Mouse (Mus musculus): ENCODE results near the gene Rnf215.
"Not testable (repeated sequence)": the region's sequence is repeated elsewhere in the genome, so short reads cannot be mapped to it uniquely, and the experiment has no call there.

Rnf215 gene

DNA sequence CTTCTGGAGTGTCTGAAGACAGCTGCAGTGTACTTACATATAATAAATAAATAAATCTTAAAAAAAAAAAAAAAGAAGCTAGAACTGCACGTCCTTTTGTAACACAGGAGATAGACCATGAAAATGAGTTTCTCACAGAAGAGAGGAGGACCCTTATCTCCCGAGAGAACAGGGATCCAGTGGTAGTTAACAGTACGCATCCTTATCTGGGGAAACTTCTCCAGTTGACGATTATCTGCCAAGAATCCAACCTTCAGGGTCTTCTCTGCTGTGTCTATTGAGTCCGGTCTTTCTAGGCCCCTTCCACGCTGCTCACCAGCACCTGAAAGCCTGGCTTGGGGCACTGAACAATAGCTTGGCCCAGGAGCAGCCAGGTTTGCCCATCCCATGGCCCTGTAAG is 21.0 kb upstream of the Rnf215 start:
- DNase-seq = no peak

DNA sequence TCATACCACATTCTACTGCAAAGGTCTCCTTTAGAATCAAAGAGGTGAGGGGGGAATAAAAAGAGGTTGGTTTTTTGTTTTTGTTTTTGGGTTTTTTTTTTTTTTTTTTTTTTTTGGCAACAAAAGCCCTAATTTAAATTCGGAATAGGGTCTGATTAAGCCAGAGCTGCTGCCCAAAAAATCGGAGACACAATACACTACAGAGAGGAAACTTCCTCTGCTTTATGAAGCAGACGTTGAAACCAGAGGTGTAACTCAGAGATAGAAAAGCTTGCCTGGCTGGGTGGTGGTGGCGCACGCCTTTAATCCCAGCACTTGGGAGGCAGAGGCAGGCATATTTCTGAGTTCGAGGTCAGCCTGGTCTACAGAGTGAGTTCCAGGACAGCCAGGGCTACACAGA is 20.5 kb upstream of the Rnf215 start:
- DNase-seq = not testable (repeated sequence)

DNA sequence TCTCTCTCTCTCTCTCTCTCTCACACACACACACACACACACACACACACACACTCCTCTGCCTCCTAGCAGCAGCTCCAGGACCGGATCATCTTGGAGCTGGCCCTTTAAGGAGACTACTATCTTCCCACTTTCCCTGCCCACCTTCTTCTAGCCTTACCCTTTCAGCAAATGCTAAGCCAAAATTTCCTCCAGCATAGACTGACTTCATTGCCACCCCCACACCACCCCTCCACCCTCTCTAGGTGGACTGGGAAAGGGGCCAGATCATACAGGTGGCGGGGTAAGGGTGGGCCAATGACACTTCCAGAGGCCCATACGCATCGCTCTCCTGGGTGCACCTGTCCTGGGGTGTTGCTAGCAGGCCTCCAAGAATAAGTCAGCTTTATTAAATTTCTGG is 19.6 kb upstream of the Rnf215 start:
- DNase-seq = no peak

DNA sequence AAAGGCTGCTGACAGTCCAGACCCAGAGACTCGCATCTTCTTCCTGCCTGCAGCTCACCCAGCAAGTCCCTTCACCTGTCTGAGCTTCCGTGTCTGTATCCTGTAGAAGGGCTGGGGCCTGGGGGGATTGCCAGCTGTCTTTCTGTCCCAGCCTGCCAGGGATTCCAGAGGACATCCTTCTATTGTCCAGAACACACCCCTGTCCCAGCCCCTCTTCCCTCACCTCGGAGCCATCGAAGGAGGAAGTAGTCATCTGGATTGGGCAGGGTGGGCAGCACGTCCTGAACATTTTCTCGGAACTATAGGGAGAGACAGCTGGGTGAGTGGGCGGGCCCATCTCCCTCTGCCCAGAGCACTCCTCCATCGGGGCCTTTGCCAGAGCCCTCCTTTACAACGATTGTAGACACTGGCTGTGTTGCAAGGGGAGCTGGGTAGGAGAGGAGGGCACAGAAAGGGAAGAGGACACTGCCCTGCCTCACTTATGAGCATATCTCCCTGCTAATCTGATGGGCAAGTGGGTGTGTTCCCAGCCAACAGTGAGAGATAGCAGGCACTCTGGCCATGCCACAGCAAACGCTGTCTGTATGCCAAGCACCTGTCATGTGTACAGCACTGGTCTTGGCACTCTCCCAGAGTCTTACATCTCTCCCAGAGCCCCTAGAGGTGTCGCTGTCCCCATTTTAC is 18.4 kb upstream of the Rnf215 start:
- DNase-seq = no peak

DNA sequence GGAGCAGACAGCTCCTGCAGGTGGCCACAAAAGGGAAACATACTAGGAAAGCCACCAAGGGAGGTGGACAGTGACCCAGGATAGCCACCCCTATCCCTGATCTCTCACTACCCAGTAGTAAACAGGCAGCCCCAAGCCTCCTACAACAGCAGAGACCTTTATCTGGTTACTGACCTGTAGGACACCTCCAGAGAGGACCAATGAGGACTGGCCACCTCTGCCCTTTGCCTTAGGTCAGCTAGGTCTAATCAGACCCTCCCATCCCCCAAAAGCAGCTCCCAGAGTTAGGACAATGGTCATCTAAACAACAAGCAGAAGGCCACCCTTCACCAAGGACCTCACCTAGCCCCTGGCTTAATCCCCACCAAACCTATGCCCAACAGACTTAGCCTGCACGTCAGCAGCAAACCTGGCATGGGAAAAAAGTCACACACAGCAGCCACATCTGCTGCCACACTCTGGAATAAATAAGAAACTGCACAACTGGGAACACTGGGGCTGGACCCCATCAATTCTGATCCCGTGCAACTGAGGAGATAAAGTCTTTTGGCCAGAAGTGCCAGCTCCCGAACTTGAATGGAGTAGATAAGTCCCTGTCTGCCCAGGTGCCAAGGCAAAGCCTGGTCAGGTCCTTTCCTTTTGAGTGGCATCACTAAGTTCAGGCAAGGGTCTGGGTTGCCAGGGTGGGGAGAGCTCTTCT is 17.5 kb upstream of the Rnf215 start:
- no peak for DNase-seq

DNA sequence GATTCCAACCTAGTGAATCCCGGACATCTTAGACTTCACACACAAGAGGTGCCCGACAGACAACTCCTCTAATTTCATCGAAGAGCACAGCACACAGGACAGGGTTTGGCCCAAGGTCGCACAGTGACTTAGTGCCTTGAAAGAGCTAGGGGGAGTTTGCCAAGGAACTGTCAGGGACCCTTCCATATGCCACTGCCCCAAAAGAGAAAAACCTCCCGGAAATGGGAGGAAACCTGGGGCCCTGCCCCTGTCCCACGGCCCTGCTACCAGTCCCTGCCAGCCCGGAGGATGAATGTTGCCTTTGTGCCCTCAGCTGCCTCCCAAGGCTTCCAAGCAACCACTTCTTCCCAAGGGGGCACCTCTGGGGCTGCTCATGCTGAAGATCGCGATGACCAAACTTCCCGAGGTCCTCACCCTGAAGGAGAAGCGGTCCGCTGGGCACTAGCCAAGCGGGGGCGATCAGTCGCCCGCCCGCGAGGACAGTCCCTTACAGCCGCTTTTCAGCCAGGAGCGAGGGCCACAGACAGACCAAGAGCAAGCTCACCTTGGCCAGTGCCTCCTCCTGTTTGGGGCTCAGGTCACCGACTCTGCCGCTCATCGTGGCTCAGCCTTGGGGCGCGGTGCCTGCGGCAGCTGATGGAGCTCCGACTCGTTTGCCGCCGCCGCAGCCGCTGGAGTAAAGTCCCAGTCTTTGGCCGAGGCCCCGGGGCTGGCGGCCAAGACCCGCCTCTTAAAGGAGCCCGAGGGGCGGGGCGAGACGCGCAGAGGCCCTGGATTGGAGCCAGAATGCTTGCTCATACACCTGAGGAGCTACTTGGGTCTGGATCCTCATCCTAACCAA is 16.7 kb upstream of the Rnf215 start:
- DNase-seq = peak; percentile 79 to 86

DNA sequence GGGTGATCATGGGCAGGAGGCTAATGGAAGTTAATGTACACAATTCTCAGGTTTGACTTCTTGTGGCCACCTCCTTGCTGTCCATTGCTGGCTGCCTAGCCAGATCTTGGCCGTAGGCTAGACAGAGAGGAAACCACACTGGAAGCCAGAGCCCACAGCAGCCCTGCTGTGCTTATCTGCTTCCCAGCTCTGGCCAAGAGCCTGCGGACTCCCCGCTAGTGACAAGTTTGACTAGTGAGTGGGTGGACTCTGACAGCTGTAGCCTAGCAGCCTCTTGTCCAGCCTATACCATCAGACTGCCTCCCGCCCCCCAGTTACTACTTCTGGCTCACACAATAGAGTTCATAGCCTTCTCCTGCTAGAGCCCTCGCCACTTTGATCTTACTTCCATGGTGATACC is 15.4 kb upstream of the Rnf215 start:
- DNase-seq = no peak

DNA sequence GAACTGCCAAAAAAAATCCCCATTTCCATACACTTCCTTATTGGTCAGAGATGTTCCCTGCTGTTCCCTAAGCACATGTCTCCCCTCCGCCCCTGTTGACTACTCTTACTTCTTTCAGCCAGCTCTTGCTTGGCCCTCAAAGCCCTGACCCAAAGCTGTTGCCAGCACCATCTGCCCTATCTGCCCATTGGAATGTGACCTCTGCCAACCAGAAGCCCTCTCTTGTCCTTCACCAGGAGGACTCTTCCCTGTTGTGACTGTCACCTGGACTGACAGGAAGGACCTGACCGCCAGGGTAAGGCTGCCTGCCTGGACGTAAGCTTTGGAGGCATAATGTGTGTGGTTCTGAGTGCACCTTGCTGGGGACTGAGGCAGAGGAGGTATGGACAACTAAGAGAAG is 13.3 kb upstream of the Rnf215 start:
- no peak for DNase-seq

DNA sequence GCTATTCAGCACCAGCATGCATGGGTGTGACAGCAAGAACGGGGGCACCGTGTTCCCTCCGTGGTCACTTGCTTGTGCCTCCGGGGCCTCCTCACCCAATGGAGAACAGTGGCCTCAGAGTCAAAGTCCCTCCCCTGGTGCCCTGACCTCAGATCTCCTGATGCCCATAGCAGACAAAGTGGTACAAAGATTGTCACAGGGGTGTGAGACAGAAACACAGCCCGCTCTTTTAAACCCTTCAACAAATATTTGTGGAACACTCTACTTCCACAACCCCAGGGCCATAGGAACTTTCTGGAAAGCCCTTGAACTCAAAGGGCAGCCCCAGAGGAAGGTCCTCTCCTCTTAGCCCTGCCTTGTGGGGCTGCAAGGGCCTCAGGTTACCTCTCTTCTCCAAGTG is 12.8 kb upstream of the Rnf215 start:
- no peak for DNase-seq

DNA sequence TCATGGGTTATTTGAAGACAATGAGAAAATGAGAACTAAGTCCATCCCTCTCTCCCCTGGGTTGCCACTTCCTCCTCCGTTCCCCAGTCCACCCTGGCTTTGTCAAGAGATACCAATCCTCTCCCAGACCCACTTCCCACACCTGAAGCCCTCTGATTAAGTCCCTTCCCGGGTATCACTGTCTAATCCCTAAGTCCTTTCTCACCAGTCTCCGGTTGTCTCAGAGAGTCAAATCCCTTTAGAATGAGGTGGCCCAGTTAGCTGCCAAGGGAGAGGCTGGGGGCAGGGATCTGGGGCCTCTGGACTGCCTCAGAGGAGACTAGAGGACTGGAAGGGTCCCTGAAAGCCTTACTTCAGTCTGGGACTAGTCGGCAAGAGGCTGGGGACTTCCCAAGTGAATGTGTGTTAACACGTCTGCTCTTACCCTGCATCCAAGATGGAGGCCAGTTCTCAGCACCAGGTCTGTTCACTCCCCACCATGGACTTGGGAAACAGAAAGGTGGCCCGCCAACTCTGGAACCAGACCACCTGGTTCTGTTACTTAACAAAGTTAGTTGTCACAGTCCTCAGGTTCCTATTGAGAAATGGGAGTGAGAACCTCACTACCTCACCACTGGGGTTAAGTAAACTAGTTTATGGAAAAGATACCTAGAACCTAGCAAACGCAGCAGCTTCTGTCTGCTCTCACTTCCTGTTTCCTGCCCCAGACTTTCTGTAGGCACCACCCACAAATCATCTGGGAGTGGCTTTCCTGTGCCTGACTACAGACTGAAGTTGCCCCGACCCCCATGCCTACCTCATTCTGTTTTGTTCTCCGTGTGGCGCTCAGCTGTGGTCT is 12.0 kb upstream of the Rnf215 start, which contains the start of gene Sec14l2:
TSS of gene Sec14l2 (minus strand) at position 674 of the 838 bp plus-strand sequence.
- no peak for DNase-seq

DNA sequence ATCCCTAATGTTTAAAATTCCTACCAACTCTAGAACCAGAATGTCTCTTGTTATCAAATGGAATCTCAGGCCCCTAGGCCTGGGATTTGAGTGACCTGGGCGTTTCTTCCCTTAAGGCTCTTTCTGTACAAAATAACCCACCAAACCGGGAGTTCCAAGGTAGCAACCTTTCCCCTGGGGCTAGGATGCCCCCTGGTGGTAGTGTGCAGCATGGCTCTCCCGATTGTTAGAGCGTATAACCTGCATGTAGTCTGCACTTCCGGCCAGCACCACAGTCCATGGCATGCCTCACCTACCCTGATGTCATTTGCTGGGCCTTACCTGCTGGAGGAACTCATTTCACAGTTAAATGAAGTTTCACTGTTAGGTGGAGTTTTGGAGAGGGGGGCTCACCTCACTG is 11.1 kb upstream of the Rnf215 start:
- DNase-seq = peak; percentile 40 to 54

DNA sequence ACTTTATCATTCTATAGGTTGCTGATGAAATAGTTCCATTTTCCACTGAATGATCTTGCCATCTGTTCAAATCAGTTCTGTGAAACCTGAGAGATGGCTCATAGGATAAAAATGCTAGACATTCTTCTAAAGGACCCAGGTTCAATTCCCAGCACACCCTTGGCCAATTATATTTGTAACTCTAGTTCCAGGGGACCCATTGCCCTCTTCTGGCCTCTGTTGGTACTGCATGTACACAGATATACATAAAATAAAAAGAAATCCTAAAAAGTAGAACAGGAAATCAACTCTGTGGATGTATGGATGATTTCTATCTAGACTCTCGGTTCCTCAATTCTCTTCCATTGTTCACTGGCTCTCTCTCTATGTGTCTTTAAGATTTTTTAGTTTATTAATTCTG is 7.9 kb upstream of the Rnf215 start:
- DNase-seq = no peak

DNA sequence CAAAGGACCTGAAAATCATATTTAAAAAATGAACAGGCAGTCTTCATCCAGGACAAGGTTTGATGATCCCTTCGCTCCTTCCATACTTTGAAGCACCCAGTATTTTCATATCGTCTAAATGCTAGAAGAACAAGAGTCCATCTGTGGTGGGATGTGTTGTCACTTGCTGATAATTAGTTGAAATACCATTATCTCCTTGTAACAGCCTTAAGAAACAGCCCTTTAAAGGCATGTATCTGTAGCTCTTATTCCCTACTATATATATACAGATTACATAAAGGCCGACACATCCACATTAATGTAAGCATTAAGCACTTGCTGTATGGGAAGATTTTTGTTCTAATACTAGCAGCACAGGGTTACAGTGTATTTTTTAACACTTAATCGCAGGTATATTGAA is 6.5 kb upstream of the Rnf215 start:
- DNase-seq = not testable (repeated sequence)

DNA sequence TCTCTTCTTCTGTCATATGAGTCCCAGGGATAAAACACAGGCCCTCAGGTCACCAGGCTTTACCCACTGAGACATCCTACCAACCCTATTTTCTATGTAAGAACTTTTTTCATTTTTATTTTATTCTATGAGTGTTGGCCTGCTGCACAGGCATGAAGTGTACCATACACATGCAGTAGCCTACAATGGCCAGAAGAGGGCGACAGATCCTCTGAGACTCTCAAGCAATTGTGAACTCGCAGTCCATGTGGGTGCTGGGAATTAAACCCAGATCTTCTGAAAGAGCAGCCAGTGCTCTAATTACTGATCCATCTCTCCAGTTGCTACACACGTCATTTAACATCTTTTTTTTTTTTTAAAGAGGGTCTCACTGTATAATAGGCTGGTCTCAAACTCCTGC is 1.6 kb upstream of the Rnf215 start:
- DNase-seq = peak in 1 of 2 experiments; percentile 36

DNA sequence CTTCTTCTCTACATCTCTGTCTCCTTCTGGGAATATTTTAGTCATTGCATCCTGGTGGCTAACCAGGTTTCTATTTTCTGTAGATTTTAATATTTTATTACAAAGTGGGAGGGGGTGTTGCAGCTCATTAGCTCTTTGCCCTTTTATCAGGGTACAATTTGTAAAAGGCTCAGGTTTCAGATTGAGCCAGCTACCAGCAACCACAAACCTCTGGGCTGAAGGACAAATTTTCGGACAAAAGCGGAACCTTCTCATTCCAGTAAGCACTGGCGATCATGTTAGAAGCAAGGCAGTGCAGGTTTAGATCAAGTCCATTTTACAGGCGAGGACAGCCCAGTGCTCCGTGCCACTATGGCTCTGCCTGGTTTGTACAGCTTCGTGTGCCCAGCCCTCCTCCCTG is 602 bp upstream of the Rnf215 start:
- no peak for DNase-seq

DNA sequence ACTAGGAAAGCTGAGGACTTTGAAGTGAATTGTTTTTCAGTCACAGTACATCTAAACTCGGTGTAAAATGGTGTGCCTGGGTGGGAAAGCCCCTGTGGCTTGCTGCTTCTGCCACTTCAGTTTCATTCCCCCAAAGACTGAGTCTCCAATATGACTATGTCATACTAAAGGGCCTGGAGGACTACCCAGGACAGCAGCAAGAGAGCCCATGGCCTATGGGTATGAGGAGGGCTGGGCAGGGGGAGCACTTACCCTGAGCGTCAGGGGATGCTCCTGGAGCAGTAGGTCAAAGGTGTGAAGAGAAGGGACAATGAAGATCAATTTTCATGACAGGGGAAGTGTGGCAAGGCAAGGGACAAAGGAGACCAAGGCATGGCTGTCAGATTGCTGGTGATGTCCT is 4.0 kb downstream of the Rnf215 start:
- no peak for DNase-seq

DNA sequence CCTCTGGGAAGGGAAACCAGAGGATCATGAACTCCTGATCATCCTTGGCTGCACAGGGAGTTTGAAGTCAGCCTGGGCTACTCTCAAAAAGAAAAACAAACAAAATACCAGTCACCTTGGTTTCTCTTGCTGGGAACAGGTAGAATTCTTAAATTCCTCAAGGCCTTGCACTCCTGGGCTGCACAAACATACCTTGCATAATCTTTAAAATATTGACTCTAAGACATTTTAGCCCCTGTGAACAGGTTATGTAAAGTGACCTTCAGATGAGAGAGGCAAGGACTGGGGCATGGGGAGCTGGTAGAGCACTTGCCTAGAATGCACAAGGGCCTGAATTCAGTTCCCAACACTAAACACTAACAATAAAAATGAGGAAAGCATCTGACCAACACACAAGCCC is 6.5 kb downstream of the Rnf215 start:
- DNase-seq = no peak

DNA sequence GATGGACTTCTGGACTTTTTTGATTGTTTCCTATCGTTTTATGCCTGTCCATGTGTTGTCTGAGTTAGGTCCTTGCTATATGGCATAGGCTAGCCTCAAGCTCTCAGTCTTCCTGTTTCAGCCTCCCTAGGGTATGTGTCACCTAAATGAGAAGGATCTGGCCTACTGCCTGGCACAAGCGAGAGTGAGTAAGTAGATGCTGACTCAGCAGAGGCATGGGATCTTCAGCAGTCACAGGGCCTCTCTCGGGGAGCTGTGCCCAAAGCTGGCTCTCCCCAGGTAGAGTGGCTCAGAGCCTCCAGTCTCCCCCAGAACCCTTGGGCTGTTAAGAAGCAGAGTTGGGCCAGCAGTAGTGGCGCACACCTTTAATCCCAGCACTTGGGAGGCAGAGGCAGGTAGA is 7.3 kb downstream of the Rnf215 start:
- no peak for DNase-seq

DNA sequence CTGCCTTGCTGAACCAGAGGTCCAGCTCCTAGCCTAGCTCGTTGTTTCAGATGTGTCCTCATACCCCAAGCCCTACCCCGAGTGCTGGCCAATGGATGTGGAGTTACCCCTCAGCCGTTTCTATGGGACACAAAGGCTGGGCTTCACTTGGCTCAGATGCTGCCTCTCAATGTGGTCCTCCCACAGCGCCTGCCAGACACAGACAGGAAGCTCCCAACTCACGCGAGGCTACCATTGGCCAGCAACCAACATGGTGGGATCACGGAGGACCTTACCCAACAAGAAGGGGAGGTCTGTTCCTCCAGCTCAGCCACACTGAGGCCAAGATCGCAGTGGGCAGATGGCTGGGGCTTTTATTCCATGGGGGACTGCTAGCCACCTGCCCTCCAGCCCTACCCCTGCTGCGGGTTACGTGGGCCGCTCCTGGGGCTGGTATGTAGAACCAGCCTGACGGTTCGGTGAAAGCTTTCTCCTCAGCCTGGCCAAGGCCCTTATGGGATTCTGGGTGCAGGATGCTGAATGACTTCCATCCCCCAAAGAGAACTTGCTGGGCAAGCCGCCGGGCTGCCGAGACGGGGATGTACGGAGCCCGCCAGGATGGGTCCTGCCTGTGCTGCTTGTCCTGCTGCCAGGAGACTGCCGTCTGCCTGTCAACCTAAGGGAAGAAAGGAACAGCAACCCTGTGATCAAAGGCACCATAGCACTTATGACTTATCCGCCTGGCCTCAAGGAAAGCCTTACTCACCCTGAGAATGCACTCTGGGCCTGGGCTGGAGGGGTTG is 8.5 kb downstream of the Rnf215 start:
- no peak for DNase-seq

DNA sequence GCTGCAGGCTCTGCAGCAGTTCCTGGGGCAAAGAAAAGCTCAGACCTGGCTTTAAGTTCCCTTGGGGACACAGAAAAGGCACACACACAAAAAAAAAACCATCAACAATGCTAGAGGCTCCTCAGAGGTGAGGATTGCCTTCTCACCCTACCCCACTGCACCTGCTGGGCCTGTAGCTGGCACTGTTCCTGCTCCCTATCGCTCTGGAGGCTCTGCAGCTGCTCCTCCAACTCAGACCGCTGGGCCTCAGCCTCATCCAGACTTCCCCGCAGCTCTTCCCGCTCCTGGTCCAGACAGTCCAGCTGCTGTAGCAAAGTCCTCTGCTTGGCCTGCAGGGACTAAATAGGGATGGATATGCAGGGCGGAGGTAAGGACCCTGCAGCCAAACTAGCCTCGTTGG is 11.4 kb downstream of the Rnf215 start:
- no peak for DNase-seq

DNA sequence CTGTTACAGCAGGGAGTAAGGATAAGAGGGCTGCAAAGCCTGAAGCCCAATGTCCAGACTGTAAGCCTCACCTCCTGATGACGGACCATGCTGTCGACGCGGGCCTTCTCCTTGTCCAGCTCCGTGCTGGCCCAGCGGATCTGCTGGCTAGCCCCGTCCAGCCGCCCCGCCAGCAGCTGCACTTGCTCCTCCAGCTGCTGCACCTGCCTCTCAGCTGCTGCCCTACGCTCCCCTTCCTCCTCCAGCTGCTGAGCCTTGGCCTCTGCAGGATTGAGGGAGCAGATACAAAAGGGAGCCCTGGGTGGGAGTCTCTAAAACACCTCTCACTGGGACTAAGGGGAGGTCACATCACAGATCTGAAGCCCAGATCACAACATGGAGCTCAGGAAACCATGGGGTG is 12.1 kb downstream of the Rnf215 start:
- DNase-seq = no peak

DNA sequence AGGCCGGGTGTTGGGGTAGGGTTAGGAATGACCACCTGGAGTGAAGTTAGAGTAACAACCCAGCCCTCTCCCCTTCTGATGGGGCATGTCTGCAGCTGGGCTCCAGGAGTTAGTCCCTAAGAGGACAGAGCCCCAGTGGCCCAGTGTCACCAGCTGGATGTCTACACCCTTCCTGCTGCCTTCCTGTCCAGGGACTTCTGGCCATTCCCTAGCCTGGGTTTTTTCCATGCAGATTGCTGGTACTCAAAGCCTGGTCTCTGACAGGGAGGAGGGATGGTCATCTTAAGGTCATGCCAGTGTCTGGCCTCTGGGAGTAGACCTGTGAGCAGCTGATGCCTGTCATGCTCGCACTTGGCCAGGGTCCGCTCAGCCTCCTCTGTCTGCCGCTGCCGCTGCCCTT is 13.1 kb downstream of the Rnf215 start:
- DNase-seq = peak in 1 of 2 experiments; percentile 36
